Mouse (Mus musculus) limb, embryonic 14.5 days (tissue): ENCODE measurements at regions not wholly inside any gene's neighbourhood (a gene's known extent, or its start where the extent isn't known, plus 50 kb on each side); places are given as distances from the start of the nearest gene placed in this dataset.

Experiments
- ATAC-seq: fragments of 200-750 bp; cut with Nextera tagmentation; 2 replicates; pipeline ENCODE4 v1.8.0; 2017; ENCODE audit warnings: low read depth, moderate number of reproducible peaks, moderate TSS enrichment; ENCODE audit not compliant: low FRiP score
- DNase-seq: peaks from one replicate; pipeline ENCODE4 v3.0.0-alpha.2; 2015; ENCODE audit warnings: low spot score
- H3K27ac ChIP-seq: fragments of 300-500 bp; sonication (generic); replicated peaks from 2 replicates; pipeline ENCODE4 v1.5.1; 2014; ENCODE audit warnings: low read depth, mild to moderate bottlenecking, low read length, moderate library complexity, mixed read lengths
- H3K27me3 ChIP-seq: fragments of 300-500 bp; sonication (generic); 2 replicates; pipeline ENCODE4 v1.6.1; 2014; ENCODE audit warnings: low read length, mixed read lengths; ENCODE audit not compliant: control insufficient read depth, insufficient read depth
- H3K36me3 ChIP-seq: fragments of 300-500 bp; sonication (generic); 2 replicates; pipeline ENCODE4 v1.6.1; 2014; ENCODE audit warnings: mild to moderate bottlenecking, low read length, moderate library complexity, mixed read lengths; ENCODE audit not compliant: control insufficient read depth, insufficient read depth
- H3K4me1 ChIP-seq: fragments of 300-500 bp; sonication (generic); 2 replicates; pipeline ENCODE4 v1.6.1; 2014; ENCODE audit warnings: antibody characterized with exemption, low read length, mixed read lengths; ENCODE audit not compliant: control insufficient read depth, insufficient read depth
- H3K4me2 ChIP-seq: fragments of 300-500 bp; sonication (generic); replicated peaks from 2 replicates; pipeline ENCODE4 v1.6.1; 2014; ENCODE audit warnings: low read depth, mild to moderate bottlenecking, low read length, moderate library complexity; ENCODE audit not compliant: severe bottlenecking
- H3K4me3 ChIP-seq: fragments of 300-500 bp; sonication (generic); replicated peaks from 2 replicates; pipeline ENCODE4 v1.5.1; 2014; ENCODE audit warnings: low read length
- H3K9ac ChIP-seq: fragments of 300-500 bp; sonication (generic); 2 replicates; pipeline ENCODE4 v1.6.1; 2014; ENCODE audit warnings: mild to moderate bottlenecking, low read depth, low read length, moderate library complexity; ENCODE audit not compliant: severe bottlenecking
- H3K9me3 ChIP-seq: fragments of 300-500 bp; sonication (generic); 2 replicates; pipeline ENCODE4 v1.6.1; 2016; ENCODE audit warnings: low read length; ENCODE audit not compliant: control insufficient read depth
- POLR2A ChIP-seq: fragments of 200-500 bp; IDR thresholded peaks from 2 replicates; pipeline ENCODE4 v1.8.0; 2012; ENCODE audit warnings: inconsistent platforms, mild to moderate bottlenecking, moderate library complexity, borderline replicate concordance; ENCODE audit not compliant: insufficient read depth, insufficient read length; ENCODE audit errors: extremely low read depth
- WGBS: fragments of 180-500 bp; shearing (Covaris S2); extraction: QIAGEN DNeasy Blood & Tissue Kit; methylation state at CpG from one replicate; pipeline ENCODE4 v1.1.7; 2014; 5-methylcytosine and 5-hydroxymethylcytosine counted together

DNA sequence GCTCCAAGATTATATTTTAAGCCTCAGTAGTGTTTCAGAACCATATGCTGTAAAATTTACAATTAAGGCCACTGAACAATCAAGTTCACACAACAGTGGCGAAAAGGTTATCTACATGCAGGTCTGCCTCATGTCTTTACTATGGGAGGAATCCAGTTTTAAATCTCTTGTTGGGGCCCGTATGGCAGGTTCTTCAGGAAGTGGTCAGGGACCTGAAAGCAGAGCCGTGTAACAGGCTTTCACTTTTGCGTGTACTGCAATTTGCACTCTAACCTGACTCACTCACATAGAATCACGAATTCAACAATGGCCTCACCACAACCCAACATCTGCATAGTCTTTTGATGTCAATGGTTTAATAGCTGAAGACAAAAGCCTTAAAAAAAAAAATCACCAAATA, 312.6 kb downstream of the Tex13c3 start:
- Histone ChIP-seq H3K9ac (no peak overlapping the region), H3K9me3 (no peaks in the 10 kb centered on the region), H3K4me1 (no peaks in the 10 kb centered on the region), H3K4me3 (no peak overlapping the region), H3K4me2 (no peak overlapping the region), H3K27ac (no peak overlapping the region), H3K27me3 (no peaks in the 10 kb centered on the region), H3K36me3 (no peaks in the 10 kb centered on the region)
- no peak for TF ChIP-seq POLR2A
- 77% methylated on average over 5 of the region's 5 CpGs for WGBS
- ATAC-seq (no peak), DNase-seq (no peak)

DNA sequence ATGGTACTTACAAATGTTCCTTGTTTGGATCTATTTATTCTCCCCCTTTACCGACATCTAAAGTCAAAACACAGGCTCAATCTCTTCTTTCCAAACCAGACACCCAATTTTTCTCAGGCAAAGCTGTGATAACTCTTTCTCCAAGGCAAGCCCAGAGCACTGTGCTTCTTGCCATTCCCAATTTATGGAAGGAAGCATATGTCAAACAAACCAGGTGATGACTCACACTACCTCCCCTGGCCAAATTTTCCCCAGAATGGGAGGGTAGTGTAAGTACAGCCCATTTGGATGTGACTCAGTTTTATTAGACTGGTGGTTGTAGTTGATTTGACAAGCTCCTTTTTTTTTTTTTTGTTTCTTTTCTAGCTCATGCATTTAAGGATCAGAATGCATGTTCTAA, 313.0 kb downstream of the Tex13c3 start:
- no peak overlapping the region for H3K4me3 ChIP-seq
- ATAC-seq = no peak
- DNase-seq = no peak
- H3K9me3 ChIP-seq = no peaks in the 10 kb centered on the region
- no peaks in the 10 kb centered on the region for H3K4me1 ChIP-seq
- H3K4me2 ChIP-seq = no peak overlapping the region
- no peak for TF ChIP-seq POLR2A
- no peaks in the 10 kb centered on the region for H3K36me3 ChIP-seq
- no peaks in the 10 kb centered on the region for H3K27me3 ChIP-seq
- H3K9ac ChIP-seq = no peak overlapping the region
- 73% methylated on average over 1 of the region's 1 CpGs for WGBS
- no peak overlapping the region for H3K27ac ChIP-seq

DNA sequence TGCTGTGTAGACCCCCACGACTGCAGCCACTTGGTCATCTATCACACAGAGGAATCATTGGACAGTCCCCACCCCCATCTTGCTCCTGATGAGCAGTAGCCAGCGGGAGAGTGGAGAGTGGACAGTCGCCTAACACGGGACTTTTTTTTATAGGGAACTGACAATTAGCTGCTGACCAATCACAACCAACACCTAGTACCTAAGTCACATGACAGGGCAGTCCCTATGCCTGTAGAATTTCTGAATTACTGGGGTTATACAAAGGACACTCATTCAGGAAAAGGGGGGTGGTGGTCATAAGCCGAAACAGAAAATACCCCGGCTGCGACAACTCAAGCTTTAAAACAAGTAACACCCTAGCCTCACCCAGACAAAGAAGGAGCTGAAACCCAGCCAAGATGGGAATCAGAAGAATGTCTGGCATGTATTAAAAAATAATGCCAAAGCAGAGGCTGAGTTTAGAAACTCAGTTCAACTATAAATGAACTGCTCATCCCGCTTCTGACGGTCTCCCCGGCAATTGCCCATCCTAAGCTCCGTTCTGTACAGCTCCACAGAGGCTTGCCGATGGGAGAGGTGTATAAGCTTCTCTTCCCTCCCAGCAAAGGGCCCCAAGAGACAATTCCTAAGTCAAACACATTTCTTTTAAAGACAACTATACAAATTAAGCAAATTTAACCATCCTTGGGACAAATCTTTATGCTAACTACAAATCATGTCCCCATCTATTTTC, 313.8 kb downstream of the Tex13c3 start:
- Histone ChIP-seq H3K27me3 (no peaks in the 10 kb centered on the region), H3K4me1 (no peaks in the 10 kb centered on the region), H3K4me3 (peak overlapping the region; percentile 11; the same call in 1 of the 2 replicates), H3K9me3 (no peaks in the 10 kb centered on the region), H3K36me3 (no peaks in the 10 kb centered on the region), H3K27ac (no peak overlapping the region), H3K9ac (no peak overlapping the region), H3K4me2 (peak overlapping the region; percentile 32)
- whole genome bisulfite sequencing = 47% methylated on average over 12 of the region's 12 CpGs
- TF ChIP-seq POLR2A = no peak
- ATAC-seq = peak; percentile 41; the same call in 1 of the 2 replicates
- peak; percentile 10 for DNase-seq

DNA sequence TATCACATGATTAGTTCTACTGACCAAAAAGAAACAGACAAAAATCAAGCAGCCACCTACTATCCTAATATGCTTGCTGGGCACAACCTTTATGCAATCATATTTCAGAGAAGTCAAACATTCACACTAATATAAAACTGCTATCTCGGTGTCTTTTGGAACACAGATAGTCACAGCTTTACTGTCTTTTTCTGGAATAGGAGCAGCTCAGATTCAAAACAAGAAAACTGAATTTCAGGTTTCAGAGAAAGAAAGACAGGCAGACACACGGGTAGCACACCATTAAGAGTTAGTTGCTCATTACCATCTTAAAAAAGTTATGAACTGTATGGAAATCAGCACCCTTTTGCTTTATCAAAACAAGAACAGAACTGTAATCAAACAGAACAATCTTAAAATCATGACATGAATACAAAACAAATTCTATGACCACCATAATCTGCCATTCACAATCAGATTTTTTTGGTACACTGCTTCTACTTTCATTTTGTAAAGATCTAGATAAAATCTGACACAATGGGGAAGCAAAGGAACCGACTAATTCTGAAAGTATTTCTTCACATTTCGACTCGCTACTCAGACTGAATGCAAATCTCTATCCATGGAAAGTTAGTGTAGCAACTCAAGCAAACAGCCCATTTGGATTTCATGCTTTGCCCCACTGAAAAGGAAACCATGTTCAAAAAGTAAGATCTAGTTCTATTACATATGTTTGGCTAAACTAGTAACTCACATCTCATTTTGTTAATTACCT, 315.1 kb downstream of the Tex13c3 start:
- Histone ChIP-seq H3K9ac (no peak overlapping the region), H3K4me2 (no peak overlapping the region), H3K9me3 (no peaks in the 10 kb centered on the region), H3K27ac (no peak overlapping the region), H3K27me3 (no peaks in the 10 kb centered on the region), H3K4me1 (no peaks in the 10 kb centered on the region), H3K36me3 (no peaks in the 10 kb centered on the region), H3K4me3 (no peak overlapping the region)
- ATAC-seq (no peak), DNase-seq (no peak)
- no peak for TF ChIP-seq POLR2A
- WGBS = 75% methylated on average over 5 of the region's 5 CpGs

DNA sequence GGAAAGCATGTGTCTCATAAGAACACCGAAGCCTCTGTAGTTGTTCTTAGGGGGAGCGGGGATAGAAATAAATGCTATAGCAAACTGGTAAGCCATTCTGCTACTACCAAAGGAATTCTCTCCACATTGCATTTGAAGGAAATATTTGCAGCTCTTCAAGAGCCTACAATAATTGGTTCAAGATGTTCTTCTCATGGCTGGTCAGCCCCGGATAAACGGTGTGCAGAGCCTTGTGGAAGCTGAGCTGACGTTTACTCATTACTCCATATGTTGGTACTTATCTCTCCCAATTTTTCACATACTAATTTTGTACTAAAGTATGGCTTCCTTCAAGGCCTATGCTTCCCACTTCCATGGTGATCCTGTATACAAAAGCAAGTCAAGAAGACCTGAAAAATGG, 317.0 kb downstream of the Tex13c3 start:
- no peaks in the 10 kb centered on the region for H3K36me3 ChIP-seq
- H3K9ac ChIP-seq = no peak overlapping the region
- TF ChIP-seq POLR2A = no peak
- H3K4me2 ChIP-seq = no peak overlapping the region
- H3K4me3 ChIP-seq = no peak overlapping the region
- 57% methylated on average over 5 of the region's 5 CpGs for WGBS
- no peak for DNase-seq
- ATAC-seq = no peak
- no peaks in the 10 kb centered on the region for H3K4me1 ChIP-seq
- H3K27ac ChIP-seq = no peak overlapping the region
- no peaks in the 10 kb centered on the region for H3K27me3 ChIP-seq
- no peaks in the 10 kb centered on the region for H3K9me3 ChIP-seq
